Mouse (Mus musculus): ENCODE results near the gene Tprgl.

Tprgl gene

DNA sequence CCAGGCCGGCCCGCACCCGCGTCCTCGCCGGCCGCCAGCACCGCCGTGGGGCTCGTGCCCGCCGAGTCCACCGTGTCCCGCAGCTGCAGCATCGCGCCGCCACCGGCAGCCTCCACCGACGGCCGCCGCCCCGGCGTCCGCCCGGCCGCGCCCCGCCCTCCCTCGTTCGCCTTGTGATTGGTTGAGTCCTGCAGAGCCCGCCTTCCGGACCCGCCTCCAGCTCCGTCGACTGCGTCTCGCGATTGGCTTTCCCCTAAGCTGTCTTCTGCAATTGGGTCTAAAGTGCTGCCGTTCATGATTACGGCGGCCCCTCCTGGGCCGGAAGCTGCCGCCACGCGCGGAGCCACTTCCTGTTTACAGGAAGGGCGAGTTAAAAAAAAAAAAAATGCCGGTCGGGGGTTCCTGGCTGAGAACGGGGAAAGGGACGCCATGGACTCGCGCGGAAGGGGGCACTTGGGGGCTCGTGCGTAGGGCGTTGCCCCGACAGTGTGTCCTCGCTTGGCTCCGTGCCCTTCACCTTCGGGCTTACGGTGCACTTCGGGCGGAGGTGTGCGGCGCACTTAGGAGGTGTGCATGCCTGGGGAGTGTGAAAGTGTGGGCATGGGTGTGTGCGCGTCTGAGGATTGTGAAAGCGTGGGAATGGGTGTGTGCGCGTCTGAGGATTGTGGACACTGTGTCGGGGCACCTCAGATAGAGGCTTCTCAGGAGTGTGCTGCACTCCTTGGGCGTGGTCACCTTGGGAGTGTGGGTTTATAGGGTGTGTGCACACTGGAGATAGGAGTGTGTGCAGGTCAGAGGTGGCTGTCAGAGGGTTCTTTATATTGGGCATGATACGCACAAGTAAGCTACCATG is at the start of gene Tprgl:
Gene Tprgl (minus strand): TSS at position 129 of the 853 bp plus-strand sequence.
- DNase-seq, result peak; percentile 97

DNA sequence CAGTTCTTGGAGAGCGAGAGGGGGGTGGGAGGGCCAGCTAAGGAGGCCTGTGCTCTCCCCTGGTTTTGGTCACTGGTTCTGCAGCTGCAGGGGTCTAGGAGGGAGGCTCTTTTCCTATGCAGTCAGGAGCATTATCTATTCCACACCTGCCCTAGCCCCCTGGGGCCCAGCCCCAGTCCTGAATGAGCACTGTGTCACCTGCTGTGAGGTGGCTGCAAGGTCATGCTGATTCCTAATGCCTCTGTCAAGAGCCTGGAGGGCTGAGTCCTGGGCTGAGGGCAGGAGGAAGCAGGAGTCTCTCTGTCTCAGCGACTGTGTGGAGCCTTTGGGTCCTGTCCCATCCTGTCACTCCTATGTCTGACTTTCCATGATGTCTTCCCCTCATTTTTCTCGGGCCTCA is 49.4 kb upstream of the Tprgl start:
- DNase-seq, result no peak

DNA sequence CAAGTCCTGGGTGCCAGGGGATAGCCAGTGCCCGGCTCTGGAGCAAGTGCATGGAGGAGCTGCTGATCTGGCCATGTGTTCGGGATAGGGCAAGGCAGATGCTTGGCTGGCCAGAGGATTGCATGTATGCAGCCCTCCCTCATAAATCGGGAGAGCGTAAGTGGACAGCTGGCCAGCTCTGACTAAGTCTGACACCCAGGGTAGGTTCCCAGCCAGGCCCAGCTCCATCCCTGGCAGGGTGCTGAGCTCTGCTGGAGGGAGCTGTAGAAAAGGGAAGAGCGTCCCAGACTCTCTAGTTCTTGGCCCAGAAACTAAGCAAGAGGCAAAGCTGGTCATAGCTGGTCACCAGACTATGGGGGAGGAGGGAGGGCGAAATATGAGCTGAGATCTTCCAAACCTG is 48.6 kb upstream of the Tprgl start:
- no peak for DNase-seq

DNA sequence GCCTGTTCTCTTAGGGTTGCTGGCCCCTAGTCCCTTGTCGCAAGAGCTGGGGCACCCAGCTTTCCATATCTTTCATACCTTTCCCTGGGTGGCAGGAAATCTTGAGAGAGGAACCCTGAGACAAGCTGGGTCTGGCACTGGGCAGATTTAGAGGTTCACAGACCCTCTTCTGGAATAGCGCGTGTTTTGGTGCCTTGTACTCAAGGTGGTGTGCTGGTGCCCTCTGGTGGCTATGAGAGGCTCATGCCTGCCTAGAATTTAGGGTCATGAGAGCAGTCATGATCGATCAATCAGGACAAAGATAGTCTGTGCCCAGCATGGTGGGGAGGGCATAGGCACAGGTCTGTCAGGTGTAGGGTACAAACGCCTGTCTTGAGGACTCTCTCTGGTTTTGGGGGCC is 46.8 kb upstream of the Tprgl start:
- peak; percentile 56 for DNase-seq

DNA sequence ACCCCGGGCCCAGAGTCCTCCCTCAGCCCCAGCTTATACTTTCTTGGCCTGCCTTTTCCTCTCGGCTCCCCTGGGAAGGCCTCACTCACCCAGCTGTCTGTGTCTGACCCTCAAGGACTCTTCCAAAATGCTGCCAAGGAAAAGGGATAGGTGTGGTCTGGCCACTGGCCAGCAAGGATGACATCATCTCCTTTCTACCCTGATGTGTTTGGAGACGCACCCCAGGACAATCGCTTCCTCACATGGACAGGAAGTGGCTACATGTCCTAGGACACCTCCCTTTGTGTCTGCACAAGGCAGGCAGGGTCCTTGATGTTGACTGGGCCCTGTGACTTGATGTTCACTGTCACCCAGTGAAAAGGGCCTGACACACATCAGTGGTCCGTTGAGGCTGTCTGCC is 44.9 kb upstream of the Tprgl start:
- no peak for DNase-seq

DNA sequence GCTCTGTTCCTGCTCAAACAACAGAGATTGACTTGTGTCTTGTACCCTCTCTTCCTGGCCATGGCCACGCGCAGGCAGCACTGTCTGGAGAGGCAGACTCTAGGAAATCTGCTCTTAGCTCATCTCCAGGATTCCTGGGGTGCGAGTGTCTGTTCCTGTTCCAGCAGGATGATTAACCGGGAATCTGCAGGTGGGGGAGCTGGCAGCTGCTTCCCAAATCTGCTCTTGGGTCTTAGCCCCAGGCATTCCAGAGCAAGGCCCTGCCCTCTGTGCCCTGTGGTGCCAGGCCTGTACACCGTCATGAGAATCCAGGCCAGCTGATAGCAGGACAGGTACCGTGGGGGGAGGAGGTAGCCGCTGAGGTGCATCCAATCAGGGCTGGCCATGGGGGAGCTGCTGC is 44.1 kb upstream of the Tprgl start:
- peak; percentile 86 for DNase-seq

DNA sequence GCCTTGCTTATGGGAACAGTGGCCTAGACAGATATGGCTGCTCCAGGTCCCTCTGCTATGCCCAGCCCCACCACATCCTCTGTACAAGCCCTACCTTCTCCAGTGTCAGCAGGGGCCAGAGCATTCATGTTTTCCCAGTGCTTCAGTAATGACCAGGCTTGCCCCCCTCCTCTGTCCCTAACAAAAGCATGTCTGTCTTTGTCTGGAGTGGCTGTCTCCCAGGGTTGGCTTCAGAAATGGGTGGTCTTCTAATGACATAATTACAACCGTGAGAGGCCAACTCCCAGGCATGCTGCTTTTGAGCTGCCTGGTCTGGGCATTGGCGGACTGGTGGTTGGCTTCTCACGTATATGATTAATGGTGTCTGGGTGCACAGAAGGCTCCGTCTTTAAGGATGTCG is 41.0 kb upstream of the Tprgl start:
- no peak for DNase-seq

DNA sequence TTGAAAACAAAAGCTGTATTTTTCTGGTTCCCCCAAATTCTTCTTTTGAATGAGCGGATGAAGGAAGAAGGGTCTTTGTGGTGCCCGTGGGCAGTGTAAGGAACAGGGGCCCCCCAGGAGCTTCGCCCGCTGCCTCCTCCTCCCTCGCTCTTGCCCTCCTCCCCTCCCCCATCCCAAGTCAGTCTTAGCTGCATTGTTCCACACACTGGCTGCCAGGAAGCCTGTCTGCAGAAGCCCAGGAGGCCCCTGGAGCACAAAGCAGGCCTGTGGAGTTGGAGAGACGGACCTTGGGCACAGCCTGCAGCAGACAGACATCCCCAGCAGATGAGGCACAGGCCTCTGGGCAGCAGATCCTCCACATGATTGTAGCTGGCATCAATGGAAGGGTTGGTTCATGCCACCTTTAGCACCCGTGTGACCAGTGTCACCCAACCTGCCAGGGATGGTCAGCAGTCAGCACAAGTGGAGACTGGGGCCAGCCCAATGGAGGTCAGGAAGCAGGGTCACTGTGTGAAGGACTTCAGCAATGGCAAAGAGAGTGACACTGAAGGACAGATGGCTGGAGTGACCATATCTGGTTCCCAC is 38.0 kb upstream of the Tprgl start:
- DNase-seq, result no peak

DNA sequence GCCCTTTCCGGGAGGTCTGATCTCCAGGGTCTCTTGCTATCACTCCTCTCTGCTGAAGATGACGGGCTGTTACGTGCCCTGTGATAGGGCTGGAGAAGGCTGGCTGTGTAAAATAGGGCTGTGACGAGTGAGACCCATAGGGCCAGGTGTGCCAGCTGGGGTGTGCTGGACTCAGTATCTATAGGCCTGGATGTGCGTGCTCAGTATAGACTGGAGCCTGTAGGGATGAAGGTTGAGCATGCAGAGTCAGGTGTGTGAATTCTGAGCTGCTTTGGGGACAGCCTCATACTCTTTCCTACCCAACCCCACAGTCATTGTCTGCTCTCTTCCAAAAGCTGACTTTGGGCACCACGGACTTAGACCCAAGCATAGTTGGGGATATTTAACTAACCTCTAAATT is 37.5 kb upstream of the Tprgl start:
- no peak for DNase-seq

DNA sequence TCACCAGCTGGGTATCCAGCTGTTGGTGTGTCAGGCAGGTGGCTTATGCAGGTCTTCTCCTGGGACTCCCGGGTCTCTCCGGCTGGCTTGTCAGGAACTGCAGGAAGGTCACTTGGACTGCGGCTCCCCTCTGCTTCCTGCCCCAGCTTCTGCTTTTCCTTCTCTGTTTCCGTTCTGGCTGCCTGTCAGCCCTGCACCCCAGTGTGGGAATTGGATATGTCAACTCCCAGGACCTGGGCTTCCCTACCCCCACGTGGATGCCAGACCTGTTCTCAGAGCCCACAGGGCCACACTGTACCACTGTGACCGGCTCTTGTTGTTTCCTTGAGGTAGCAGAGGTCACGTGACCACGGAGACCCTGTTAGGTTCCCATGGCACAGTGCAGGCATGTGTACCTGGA is 28.5 kb upstream of the Tprgl start:
- no peak for DNase-seq

DNA sequence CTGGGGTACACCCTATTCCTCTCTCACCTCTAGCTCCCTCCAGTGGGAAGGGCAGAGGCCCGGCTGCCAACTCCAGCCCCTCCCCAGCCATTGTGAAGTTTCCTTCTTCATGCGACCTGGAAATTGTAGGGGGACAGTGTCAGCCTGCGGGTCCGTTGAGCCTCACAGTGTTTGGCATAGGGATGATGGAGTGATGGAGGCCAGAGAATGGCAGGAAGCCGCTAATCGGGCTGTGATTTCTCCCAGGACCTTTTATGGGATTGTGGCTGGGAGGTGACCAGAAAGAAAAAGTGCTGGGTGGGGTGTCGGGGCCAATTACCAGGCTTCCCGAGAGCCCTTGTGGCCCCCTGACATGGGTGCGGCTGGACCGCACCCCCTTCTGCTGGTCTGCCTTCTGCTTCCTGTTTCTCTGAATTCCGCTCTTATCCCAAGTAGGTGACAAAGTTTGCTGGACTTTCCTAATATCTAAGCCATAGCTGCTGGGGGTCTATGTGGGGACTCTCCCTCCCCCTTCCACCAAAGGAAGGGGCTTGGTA is 25.6 kb upstream of the Tprgl start:
- DNase-seq, result no peak

DNA sequence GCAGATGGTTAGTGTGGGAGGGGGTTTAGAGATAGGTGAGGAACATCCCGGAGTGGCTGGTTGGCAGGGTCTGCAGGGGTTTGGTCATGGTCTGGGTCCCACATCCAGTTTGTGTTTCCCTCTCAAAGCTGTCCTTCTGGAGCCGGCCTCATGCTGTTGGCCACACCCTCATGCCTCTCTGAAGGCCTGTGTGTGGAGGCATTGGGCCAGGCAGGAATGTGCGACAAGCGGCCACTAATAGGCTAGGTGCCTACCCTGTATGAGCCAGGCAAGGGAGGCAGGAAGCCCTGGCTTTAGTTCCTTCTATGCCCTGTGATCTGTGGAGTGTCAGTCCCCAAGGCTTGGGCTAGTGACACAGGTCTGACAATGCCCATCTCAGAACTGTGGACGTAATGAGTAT is 24.5 kb upstream of the Tprgl start:
- no peak for DNase-seq

DNA sequence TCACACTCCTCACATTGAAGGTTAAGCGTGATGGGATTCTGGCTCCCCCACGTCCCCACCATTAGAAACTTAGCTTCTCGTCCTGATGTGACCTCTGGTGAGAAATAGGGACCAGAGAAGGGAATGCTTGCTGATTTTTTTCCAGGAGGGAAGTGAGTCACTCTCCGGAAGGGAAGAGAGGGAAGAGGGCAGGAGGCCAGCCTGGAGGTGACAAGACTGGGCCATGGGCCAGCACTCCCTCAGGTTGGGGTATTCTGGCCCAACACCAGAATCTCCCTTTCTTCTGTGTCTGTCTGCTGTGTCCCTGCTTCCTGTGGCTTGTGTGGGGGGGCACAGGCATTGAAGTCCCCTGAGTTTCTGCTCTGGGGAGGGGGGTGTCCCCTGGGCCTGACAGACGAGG is 23.1 kb upstream of the Tprgl start:
- no peak for DNase-seq

DNA sequence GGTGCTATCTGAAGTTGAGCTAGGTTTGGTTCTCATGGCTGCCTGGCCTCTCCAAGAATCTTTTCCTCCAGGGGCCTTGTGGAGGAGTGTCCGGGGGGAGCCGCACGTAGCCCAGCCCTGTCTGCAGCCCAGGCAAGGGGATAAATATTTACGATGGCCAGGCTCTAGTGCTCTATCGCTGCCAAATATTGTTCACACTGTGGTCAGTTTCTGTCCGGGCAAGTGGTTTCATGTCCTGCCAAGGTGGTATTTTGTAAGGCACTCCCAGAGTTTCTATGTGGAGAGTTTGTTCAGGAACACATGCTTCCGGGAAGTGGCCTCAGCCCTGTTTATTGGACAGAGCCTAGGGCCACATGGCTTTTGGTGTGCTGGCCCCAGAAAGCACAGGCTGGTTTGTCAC is 20.5 kb upstream of the Tprgl start:
- no peak for DNase-seq

DNA sequence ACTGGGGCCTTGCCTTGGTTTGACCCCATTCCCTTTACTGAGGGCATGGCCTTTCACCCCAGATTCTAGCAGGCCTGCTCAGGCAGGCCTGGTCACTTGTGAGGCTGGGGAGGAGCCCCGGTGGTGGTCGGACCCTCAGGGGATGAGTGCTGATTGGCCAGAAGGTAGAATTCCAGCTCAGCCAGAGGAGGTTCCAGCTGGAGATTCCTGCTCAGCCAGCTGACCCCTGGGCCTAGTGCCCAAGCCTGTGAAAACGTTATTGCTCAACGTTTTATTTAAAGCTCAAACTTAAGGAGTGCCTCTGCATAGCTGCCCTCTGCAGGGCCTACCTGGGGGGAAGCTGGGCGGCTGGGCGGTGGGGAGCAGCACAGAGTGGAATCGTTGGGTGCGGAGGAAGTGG is 16.8 kb upstream of the Tprgl start:
- DNase-seq, result no peak

DNA sequence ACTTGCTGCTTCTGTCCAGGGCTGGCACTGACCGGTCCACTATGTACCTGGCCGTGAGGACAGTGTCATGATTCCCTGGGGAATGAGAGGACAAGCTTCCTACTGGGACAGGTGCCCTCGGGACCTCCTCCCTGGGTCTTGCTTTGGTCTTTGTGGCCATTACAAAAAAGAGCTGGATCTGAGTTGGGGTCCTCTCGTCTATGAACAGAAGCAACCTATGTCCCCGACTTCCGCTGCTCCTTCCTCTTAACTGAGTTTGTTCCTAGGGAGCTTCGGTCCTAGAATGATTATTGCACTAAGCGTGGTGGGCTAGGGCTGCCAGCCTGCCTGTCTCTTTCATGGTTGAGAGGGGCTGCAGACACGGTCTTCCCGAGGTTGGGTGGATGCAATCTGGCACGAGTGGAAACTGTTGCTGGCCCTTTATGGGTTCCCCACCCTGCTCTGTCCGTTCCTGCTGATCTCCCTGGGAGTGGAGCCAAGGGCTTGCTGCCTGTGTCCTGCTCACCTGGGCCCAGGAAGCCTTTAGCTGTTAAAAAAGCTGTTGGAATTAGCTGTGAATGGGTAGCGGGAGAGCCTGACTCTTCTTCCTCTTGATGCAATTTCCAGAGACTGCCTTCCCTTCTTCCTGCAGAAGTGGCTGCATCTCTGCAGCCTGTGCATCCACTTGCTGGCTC is 11.6 kb upstream of the Tprgl start:
- DNase-seq, result no peak

DNA sequence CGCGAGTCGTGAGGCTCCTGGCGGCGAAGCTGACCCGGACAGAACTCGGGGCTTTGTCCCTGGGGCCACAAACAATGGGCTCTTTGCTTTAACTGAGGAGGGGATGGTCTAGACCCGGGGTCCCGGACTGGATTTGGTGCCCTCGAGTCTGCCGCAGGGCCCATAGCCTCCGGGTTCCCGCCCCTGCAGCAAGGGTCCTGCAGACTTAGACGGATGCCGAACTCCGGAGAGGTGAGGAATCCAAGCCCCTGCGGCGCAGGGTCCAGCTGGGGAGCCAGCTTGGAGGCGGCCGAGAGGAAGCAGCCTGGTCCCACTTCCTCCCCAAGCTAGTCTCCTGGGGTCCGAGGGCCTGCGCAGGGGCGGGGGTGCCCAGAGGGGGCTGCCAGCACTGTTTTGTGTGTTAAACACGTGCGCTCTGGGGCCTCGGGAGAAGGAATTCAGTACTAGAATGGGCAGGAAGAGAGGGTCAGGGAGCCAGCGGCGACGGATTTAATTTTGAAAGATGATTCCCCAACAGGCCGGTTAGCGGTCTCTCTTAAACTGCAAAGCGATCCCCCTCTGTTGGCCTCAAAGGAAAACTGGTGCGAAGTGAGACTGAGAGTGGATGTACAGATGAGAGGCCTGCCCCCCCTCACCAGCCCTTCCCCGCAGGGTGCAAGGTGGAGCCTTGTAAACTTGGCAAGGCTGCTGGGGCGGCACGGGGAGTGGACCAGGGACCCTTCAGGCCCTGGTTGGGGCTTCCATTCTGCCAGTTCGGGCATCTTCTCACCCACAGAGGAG is 10.9 kb upstream of the Tprgl start:
- no peak for DNase-seq

DNA sequence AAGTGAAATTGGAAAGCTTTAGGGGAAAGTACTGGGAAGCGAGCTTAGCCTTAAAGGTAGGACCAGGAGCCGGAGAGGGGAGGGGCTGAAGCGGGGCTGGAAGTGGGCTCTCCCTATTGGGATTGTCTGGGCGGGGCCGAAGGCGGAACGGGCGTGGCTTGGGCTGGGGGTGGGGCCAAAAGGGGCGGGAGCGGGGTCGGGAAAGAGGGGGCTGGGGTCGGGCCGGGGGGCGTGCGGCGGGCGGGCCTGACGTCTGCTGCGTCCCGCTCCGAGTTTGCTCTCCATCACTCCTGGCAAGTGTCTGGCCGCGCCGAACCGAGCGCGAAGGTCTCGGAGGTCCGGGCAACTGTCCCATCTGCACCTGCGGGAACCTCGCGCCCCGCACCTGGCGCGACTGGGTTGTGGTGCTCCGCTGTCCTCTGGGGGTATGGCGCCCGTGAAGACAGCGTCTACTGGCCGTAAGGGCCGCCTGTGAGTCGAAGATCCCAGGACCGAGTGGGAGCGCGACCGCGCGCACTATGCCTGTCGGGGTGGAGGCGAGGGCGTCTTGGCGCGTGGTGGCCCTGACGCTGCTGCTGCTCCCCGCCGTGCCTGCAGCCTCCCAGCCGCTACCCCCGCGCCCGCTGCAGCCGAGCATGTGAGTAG is 10.2 kb upstream of the Tprgl start, which contains the start of gene Megf6:
Gene Megf6 (plus strand): TSS at position 225 of the 645 bp plus-strand sequence.
- DNase-seq, result no peak

DNA sequence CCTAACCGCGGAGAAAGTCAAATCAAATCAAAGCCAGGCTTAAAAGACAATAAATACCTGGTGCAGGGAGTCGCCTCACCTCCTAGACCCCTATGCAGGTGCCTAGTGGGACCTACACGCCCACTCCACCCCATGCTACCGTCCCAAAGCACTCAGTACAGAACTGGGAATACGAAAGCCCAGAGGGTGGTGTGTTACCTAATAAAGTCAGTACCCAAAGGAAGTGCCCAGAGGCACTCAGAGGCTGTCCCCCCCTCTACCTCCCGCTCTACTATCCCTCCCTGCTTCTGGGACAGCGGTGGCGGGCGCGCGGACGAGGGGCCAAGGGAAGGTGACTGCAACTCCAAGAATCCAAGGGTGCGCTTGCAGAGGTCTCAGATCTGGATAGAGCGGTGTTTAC is 9.6 kb upstream of the Tprgl start:
- no peak for DNase-seq

DNA sequence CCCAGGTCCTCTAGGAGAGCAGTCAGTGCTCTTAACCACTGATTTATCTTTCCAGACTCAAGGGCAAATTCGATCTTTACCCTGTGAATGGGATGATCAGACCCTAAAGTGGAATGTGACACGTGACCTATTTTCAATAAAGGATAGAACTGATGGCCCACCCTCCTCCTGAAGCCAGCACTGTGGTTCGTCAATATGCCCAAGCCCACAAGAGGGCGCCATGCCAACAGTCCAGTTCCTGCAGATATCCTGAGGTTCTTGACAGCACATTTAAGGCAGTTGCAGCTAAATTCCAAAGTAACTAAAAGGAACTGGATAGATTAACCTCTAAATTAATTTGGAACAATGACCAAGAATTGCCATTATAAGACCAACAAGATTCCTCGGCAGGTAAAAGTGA is 6.6 kb upstream of the Tprgl start:
- no peak for DNase-seq

DNA sequence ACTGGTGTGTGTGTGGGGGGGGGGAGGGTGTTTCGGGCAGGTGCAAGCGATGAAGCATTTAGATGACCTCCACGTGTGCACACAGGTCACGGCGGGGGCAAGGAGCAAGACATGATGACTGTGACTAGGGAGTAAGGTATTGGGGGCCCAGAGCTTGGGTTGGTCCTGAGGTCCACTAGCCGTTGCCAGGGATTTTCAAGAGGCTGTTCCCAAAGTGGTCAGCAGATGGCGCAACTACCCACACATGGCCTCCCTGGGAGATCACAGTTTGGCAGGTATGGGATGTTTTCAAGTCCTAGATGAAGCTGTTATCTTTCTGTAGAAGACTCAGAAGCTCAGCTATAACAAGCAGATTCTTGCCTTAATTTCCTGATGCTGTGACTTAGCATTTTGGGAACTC is 2.8 kb upstream of the Tprgl start:
- peak; percentile 68 for DNase-seq

DNA sequence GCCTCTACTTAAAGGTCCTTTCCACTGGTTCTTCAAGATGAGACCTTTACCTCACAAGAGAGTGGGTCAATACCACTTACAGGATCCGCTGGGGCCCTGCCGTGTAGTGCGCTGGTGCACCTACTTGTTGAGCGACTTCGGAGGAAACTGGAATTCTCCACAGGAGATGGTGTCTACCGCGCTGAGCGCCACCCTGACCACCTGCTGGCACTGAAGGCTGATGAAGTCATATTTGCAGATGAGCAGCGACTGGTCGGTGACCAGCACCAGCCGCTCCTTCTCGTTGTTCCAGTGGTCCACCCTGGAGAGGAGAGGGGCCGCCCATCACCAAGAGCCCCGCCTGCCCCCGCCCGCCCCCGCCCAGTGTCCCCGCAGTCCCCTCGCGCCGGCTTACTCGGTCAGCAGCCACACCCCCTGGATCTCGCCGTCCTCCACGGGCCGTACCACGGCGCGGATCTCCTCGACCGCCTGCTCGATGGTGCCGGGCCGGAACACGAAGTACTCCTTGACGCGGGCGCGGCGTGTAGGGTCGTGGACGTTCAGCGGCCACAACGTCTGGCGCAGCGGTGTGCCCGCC is 417 bp downstream of the Tprgl start:
- no peak for DNase-seq
